Mouse (Mus musculus): ENCODE measurements around the gene Actl10. TPM values are rescaled to one million over a fixed set of nuclear protein-coding genes. Genes with fewer than 3 reads are reported as not detected.

The Actl10 gene
- total RNA-seq, 1 experiment from 2014 or later, result not detected

- no peak for ATAC-seq (ENCODE audit: extremely low read depth, insufficient number of reproducible peaks, low FRiP score, poor library complexity, severe bottlenecking)
Measured at GRCm38 (mm10) chr2:154572996-154573395, 21.4 kb downstream of the Actl10 start.

GRCm38 (mm10) chr2:154574271-154574670 lies 22.7 kb downstream of the Actl10 start:
- ATAC-seq (ENCODE audit: extremely low read depth, insufficient number of reproducible peaks, low FRiP score, poor library complexity, severe bottlenecking), result peak; percentile 65

- no peak for ATAC-seq (ENCODE audit: extremely low read depth, insufficient number of reproducible peaks, low FRiP score, poor library complexity, severe bottlenecking)
Measured at GRCm38 (mm10) chr2:154576876-154577743, 25.5 kb downstream of the Actl10 start.

DNA sequence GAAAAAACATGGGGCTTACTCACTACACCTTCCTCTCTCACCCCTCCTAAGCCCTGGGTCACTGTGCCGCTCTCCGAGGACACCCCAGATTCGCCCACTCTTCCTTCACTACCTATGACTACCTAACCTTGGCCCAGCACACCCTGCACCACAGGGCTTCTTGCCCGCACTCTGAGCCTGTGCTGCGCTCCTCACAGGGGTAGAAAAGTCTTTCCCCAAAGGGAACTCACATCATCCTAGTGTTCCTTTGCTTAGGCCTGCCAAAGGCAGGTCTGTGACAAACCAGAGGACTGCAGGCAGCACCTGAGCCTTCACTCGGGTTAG lies 26.1 kb downstream of the Actl10 start:
- ATAC-seq (ENCODE audit: extremely low read depth, insufficient number of reproducible peaks, low FRiP score, poor library complexity, severe bottlenecking), result no peak

DNA sequence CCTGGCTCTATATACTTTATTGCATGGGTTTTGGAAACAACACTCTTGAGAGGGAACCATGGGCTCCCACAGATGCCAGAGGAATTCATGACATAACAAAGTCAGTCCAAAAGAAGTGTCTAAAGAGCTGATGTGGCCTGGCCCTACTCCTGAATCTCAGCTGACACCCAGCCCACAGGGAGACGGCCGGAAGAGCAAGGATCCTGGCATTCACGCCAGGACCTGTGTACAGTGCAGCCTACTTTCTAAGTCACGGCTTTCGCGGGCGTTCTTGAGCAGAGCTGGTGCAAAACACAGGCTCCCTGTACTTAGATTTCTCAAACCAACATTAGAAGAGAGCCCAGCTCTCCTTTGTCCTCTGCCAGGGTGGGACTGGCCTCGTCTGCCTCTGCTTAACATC lies 29.0 kb downstream of the Actl10 start:
- ATAC-seq (ENCODE audit: extremely low read depth, insufficient number of reproducible peaks, low FRiP score, poor library complexity, severe bottlenecking), result no peak

DNA sequence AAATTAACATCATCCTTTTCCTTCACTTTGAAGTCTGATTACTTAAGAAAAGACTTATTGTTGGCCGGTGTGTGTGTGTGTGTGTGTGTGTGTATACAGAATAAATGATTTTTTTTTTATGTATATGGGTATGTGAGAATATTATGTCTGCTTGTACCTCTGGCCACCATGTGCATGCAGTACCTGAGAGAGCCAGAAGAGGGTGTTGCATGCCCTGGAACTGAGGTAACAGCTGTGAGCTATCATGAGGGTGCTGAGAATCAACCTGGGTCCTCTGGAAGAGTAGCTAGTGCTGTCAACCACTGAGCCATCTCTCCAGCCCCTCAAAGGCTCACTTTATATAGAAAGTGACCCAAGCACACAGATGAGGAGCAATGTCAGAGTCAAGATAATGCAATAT lies 29.8 kb downstream of the Actl10 start:
- no peak for ATAC-seq (ENCODE audit: extremely low read depth, insufficient number of reproducible peaks, low FRiP score, poor library complexity, severe bottlenecking)

- ATAC-seq (ENCODE audit: extremely low read depth, insufficient number of reproducible peaks, low FRiP score, poor library complexity, severe bottlenecking), result no peak
Measured at GRCm38 (mm10) chr2:154583906-154584872, 32.6 kb downstream of the Actl10 start.

DNA sequence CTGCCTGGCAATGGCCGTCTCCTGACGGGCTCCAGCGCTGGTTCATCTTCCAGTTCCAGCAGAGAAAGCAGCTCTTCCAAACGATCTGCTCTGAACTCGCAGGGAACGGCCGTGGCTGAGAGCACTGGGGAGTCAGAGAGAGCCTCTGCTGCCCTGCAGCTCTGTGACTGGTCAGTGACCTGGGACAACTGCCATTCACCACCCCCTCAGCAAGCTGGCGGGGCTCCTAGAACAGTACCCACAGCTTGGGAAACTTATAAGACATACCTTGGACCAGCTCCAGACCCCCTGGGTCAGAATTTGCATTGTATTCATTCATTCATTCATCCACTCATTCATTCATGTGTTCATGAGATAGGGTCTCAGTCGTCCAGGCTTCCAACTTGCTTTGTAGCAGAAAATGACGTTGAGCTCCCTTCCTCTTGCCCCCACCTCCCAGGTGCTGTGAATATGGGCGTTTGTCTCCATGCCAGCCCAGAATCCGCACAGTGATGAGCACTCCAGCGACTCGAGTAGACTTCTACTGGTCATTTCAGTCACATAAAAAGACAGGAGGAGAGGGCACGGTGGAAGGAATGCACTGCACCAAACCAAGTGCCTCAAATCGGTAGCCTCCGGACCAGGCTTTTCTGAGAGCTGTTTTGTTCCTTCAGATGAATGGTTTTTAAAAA lies 33.5 kb downstream of the Actl10 start:
- no peak for ATAC-seq (ENCODE audit: extremely low read depth, insufficient number of reproducible peaks, low FRiP score, poor library complexity, severe bottlenecking)

- peak; percentile 52; the same call in 1 of the 2 replicates for ATAC-seq (ENCODE audit: extremely low read depth, insufficient number of reproducible peaks, low FRiP score, poor library complexity, severe bottlenecking)
Measured at GRCm38 (mm10) chr2:154586405-154586804, 34.8 kb downstream of the Actl10 start.

DNA sequence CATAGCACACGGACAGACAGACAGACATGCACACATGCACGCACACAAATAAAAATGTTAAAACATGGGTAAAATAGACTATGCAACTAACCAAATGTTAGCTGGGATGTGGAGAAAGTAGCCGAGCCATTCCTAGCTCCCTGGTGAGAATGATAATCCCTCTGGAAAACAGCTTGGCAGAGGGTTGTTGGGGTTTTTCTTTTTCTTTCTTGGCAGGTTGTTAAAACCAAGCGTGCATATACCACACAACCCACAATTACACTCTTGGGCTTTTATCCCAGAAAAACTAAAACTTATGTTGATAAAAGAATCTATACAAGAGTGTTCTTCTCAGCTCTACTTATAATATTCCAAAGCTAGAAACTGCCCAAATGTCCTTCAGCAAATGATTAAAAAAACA lies 37.5 kb downstream of the Actl10 start:
- no peak for ATAC-seq (ENCODE audit: extremely low read depth, insufficient number of reproducible peaks, low FRiP score, poor library complexity, severe bottlenecking)

- ATAC-seq (ENCODE audit: extremely low read depth, insufficient number of reproducible peaks, low FRiP score, poor library complexity, severe bottlenecking), result no peak
Measured at GRCm38 (mm10) chr2:154591239-154591638, 39.7 kb downstream of the Actl10 start.

DNA sequence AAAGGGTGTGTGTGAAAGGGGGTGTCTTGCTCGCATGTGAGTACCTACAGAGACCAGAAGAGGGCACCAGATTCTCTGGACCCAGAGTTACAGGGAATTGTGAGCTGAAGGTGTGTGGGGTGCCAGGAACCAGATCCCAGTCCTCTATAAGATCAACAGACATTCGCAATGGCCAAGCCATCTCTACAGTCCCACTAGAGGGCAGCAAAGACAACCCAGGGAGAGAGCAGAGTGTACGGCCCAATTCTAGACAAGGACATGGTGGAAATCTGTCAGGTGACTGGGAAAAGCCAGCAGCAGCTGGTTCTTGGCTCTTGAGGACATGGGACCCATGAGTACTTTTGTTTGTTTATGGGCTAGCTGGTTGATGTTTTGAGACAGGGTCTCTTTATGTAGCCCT lies 41.4 kb downstream of the Actl10 start:
- ATAC-seq (ENCODE audit: extremely low read depth, insufficient number of reproducible peaks, low FRiP score, poor library complexity, severe bottlenecking), result peak; percentile 66; the same call in 1 of the 2 replicates

GRCm38 (mm10) chr2:154595775-154596174 lies 44.2 kb downstream of the Actl10 start:
- ATAC-seq (ENCODE audit: extremely low read depth, insufficient number of reproducible peaks, low FRiP score, poor library complexity, severe bottlenecking), result no peak

- no peak for ATAC-seq (ENCODE audit: extremely low read depth, insufficient number of reproducible peaks, low FRiP score, poor library complexity, severe bottlenecking)
Measured at GRCm38 (mm10) chr2:154597399-154597798, 45.8 kb downstream of the Actl10 start.

DNA sequence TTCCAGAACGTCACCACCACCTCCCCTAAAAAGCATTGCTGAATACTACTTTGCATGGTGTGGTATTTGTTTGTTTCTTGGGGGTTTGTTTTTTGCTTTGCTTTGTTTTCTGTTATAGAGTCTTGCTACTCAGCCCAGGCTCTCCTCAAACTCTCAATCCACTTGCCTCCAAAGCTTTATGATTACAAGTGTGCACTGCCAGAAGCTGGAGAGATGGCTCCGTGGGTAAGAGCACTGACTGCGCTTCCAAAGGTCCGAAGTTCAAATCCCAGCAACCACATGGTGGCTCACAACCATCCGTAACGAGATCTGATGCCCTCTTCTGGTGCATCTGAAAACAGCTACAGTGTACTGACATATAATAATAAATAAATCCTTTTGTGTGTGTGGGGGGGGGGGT lies 49.0 kb downstream of the Actl10 start:
- ATAC-seq (ENCODE audit: extremely low read depth, insufficient number of reproducible peaks, low FRiP score, poor library complexity, severe bottlenecking), result no peak

DNA sequence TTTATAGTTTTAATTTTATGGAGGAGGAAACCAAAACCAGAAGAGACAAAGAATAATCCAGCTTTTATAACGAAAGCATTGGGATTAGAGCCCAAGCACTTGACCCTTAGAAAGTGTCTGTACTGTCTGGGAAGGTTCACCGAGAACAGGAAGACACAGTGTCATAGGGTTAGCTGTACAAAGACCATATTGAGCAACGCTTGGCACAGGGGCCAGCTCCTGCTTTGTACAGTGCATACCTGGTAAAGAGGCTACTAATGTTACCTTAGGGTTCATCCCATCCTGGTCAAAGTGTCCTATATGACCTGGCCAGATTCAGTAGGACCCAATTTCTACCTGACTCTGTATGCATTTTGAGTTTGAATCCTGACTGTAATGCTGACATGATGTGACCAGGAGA lies 49.7 kb downstream of the Actl10 start:
- ATAC-seq (ENCODE audit: extremely low read depth, insufficient number of reproducible peaks, low FRiP score, poor library complexity, severe bottlenecking), result no peak
